Mouse (Mus musculus): ENCODE data around the gene Ssxb9. TPM values are rescaled to one million over a fixed set of nuclear protein-coding genes. Genes with fewer than 3 reads are reported as not detected.
"Not testable (repeated sequence)": the region's sequence is repeated elsewhere in the genome, so short reads cannot be mapped to it uniquely, and the experiment has no call there.

The Ssxb9 gene
- not detected in 2 replicates for polyA plus RNA-seq (2012; rRNA removed)

- H3K27me3 ChIP-seq (ENCODE audit: control insufficient read depth, insufficient read depth, low read length); H3K4me3 ChIP-seq (replicated peaks; ENCODE audit: insufficient read depth, low read depth, low read length); DNase-seq; H3K4me1 ChIP-seq (ENCODE audit: control insufficient read depth, insufficient read depth, low read length); H3K27ac ChIP-seq (ENCODE audit: insufficient read depth, low read length): not testable (repeated sequence)
- 20% methylated on average over 1 of the region's 1 CpGs for WGBS
Observed at GRCm38 (mm10) chrX:8366678-8367077, at the start of gene Ssxb9. Gene Ssxb9 (plus strand): TSS chrX:8366978.

DNA sequence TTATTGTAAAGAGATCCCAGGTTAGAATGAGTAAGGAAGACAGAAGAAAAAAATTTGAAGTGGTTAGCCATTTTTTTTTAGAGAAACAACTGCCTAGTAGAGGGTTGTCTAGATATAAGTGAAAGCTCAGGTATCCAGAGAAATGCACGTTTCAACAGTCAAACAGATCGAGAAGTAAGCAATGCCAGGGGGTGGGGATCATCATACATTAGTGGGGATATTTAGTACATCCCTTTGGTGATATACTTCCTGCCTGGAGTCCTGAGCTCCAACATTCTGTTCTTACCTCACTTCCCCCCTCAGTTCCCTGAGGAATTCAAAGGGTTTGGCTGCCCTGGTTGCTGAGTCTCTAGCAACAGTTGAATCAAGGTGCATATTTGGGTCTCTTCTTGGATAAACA, 39.7 kb upstream of the Ssxb9 start, which contains the start of gene Ssxb10:
Ssxb10 (plus strand) TSS at position 301 of the 400 bp plus-strand sequence.
- WGBS: 56% methylated on average over 2 of the region's 2 CpGs
- Histone ChIP-seq H3K27ac (ENCODE audit: insufficient read depth, low read length) (no peak within 1 kb of the TSS), H3K4me1 (ENCODE audit: control insufficient read depth, insufficient read depth, low read length) (no peaks in the 10 kb centered on the region), H3K4me3 (replicated peaks; ENCODE audit: insufficient read depth, low read depth, low read length) (no peak within 1 kb of the TSS), H3K27me3 (ENCODE audit: control insufficient read depth, insufficient read depth, low read length) (no peaks in the 10 kb centered on the region)
- DNase-seq: no peak
- TF ChIP-seq POLR2A (IDR thresholded peaks at IDR 0.05; ENCODE audit: borderline replicate concordance, insufficient read depth, low read length) (no peak), CTCF (IDR thresholded peaks at IDR 0.05; ENCODE audit: borderline replicate concordance, insufficient read depth, low read depth, low read length) (no peak)

- H3K4me1 ChIP-seq (ENCODE audit: control insufficient read depth, insufficient read depth, low read length); DNase-seq; H3K4me3 ChIP-seq (replicated peaks; ENCODE audit: insufficient read depth, low read depth, low read length); H3K27ac ChIP-seq (ENCODE audit: insufficient read depth, low read length); H3K27me3 ChIP-seq (ENCODE audit: control insufficient read depth, insufficient read depth, low read length): not testable (repeated sequence)
- 14% methylated on average over 1 of the region's 1 CpGs for WGBS
Observed at GRCm38 (mm10) chrX:8413005-8413404, 46.2 kb downstream of the Ssxb9 start, which contains the start of gene Ssxb1. Gene Ssxb1 (plus strand): TSS chrX:8413305.

Other genes with a start within 250 kb of the Ssxb9 start
- gene Wdr13, start 234.1 kb upstream of the Ssxb9 start, polyA plus RNA-seq (2012; rRNA removed): 131 and 141 TPM in 2 replicates
- 276 and 291 TPM in 2 replicates for gene Rbm3, start 221.1 kb upstream of the Ssxb9 start, polyA plus RNA-seq (2012; rRNA removed)
- 27.4 and 30.5 TPM in 2 replicates for gene Tbc1d25, start 190.8 kb upstream of the Ssxb9 start, polyA plus RNA-seq (2012; rRNA removed)
- gene Ebp, start 173.5 kb upstream of the Ssxb9 start, polyA plus RNA-seq (2012; rRNA removed): 59.9 and 68.5 TPM in 2 replicates
- 250 and 287 TPM in 2 replicates for gene Porcn, start 160.5 kb upstream of the Ssxb9 start, polyA plus RNA-seq (2012; rRNA removed)
- 45.9 and 50.1 TPM in 2 replicates for gene Ftsj1, start 114.6 kb upstream of the Ssxb9 start, polyA plus RNA-seq (2012; rRNA removed)
- 9.1 and 10.4 TPM in 2 replicates for gene Slc38a5, start 95.8 kb upstream of the Ssxb9 start, polyA plus RNA-seq (2012; rRNA removed)
- not detected in 2 replicates for gene Ssxb10, start 39.6 kb upstream of the Ssxb9 start, polyA plus RNA-seq (2012; rRNA removed)
- not detected in 2 replicates for gene Ssxb1, start 46.3 kb downstream of the Ssxb9 start, polyA plus RNA-seq (2012; rRNA removed)
- gene Ssxb2, start 94.7 kb downstream of the Ssxb9 start, polyA plus RNA-seq (2012; rRNA removed): not detected in 2 replicates
- not detected in 2 replicates for gene Gm14459, start 158.0 kb downstream of the Ssxb9 start, polyA plus RNA-seq (2012; rRNA removed)
- gene Ssxb6, start 181.3 kb downstream of the Ssxb9 start, polyA plus RNA-seq (2012; rRNA removed): not detected in 2 replicates
- not detected in 2 replicates for gene Ssxb3, start 224.8 kb downstream of the Ssxb9 start, polyA plus RNA-seq (2012; rRNA removed)

Data from cerebellum, adult 2 months (tissue).